Mouse (Mus musculus) erythroid progenitor cell, adult 5-6 weeks (primary cell): ENCODE data around the gene Mrps14. TPM values are rescaled to one million over a fixed set of nuclear protein-coding genes. Genes with fewer than 3 reads are reported as not detected.

Source experiments
- ATAC-seq: replicated peaks from 2 replicates; pipeline ENCODE4 v1.8.0; 2016; ENCODE audit warnings: moderate number of reproducible peaks, mild to moderate bottlenecking, moderate TSS enrichment, inconsistent platforms; ENCODE audit not compliant: poor library complexity, low FRiP score, severe bottlenecking
- total RNA-seq, 2 experiments: library from RNA; stranded (forward) in 1 of 2; stranded (reverse) in 1 of 2; fragments of 150-400 nt in 1 of 2; fragments of 186-747, 209-891 nt in 1 of 2; gene quantifications; 2 replicates each; pipeline versions ENCODE4 v1.2.3 to v1.2.4; 2015 to 2017; ENCODE audit warnings: low replicate concordance in 2 of 2

Mrps14 gene
- total RNA-seq, 2 experiments from 2014 or later = 16.1 to 54.1 TPM

DNA sequence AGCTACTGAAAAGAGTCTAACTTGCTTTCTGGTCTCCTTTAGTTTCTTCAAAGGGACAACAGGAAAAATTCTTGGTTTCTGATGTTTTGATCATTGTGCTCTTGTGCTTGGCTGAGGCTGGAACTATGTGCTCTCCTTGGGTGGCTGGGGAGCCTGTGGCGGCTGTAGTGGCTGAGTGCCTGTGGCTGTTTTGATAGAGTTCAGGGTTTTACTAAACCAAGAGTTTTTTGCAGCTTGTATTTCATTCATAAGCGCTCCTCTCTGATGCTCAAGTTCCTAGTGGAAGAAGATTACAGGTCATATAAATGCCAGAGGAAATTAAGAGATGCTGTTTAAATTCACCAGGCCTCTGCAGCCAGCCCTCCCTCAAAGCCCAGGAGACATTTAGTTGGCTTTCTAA lies 29.1 kb downstream of the Mrps14 start:
- ATAC-seq = no peak

DNA sequence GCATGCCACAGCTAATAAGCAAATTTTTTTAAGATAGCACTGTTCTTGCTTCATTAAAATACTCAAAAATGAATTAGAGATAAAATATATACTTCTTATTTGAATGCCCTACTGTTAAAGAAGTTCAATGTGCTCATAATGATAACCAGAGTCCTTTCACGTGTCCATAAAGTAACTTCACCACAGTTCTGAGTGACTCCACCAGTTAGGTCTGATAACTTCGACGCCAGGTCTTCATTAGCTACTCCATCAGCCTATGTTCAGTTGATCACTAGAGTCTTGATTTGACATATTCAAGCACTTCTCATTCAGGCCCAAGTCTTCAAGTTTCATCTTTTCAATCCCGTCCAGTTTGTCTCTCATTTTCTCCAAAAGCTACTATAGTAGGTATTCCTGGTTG lies 32.2 kb downstream of the Mrps14 start:
- no peak for ATAC-seq

GRCm38 (mm10) chr1:160227850-160228249 lies 32.8 kb downstream of the Mrps14 start:
- no peak for ATAC-seq

DNA sequence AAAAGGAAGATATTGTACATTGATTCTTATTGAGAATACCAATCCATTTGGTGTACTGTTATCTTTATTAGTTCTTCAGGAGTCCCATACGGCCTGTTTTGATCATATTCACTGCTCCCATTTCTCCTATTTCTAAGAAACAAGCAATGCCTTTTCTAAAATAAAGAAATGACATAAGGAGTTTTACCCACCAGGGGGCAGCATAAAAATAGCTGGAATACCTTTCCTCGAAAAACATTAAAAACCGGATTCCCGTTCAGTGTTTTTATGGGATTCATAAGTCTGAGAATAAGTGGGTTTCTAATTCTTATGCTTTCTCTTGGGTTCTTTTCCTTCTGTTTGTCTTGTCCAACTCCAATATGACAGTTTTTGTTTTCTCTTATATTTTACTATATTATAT lies 36.0 kb downstream of the Mrps14 start:
- ATAC-seq = no peak

GRCm38 (mm10) chr1:160232113-160232512 lies 37.1 kb downstream of the Mrps14 start:
- ATAC-seq = no peak

DNA sequence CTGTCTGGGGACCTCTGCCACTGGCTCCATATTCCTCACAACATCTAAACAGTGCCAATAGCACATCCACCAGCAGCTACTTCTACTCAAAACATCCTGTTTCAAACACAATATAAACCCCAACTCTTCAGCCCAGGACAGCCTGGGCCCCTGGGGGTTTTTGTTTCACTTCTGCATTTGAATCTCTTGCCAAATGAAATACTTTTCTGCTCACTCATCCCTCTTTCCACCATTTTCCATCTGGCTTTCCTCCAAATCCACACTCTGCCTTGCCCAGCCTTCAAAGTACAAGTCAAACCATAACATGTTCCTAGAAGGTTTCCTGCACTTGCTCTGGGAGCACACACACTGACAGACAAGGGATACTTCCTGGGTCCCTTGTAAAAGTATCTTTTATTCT lies 38.9 kb downstream of the Mrps14 start:
- ATAC-seq = no peak

GRCm38 (mm10) chr1:160237981-160238380 lies 43.0 kb downstream of the Mrps14 start:
- no peak for ATAC-seq

- no peak for ATAC-seq
Observed at GRCm38 (mm10) chr1:160238852-160239443, 43.9 kb downstream of the Mrps14 start.

DNA sequence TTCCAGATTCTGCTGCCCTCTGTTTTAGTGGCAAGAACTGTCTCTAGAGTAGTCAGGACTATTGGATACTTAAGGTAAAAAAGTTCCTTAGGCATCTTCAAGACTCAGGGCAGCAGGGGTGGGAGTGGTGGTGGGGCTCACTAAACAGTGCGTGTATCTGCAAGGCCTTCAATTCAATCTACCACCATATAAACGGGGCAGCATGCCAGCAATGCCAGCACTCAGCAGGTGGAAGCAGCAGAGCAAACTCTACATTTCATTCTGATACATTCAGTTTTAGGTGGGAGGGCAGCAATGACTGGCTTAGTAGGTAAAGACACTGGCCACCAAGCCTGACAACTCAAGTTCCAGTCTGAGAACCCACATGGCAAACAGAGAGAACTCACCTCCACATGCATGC lies 45.1 kb downstream of the Mrps14 start:
- no peak for ATAC-seq

DNA sequence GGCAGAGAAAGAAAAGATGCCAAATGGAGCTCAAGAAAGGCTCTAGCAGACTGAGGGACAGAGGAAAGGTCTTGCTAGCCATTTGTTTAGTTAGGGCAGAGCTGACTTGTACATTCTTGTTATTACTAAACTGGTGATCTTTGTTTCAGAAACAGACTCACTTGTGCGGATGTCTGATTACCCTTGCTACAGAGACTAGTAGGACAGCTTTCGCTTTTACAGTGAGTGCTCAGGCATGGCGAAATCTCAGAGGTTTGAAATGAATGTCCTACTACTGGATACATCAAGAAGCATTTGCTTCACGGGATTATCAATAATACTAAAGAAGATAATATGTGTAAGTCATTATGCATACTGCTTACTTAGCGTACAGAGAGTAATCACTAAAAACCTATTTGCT lies 49.7 kb downstream of the Mrps14 start:
- no peak for ATAC-seq

DNA sequence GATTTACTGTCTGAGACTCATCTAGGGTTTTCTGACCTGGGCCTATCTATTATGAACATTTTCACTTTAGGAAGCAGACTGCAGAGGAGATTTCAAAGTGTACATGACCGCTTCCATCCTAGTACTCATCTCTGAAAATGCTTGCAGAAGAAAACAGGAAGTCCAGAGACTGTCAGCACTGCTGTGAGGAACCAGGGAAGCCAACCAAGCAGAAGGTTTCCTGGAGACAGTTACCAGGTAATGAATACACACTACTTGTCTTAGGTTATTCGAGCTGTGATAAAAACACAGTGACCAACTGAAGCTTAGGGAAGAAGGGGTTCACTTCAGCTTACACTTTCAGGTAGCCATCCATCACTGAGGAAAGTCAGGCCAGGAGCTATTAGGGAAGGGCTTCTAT lies 50.9 kb downstream of the Mrps14 start:
- ATAC-seq = no peak

DNA sequence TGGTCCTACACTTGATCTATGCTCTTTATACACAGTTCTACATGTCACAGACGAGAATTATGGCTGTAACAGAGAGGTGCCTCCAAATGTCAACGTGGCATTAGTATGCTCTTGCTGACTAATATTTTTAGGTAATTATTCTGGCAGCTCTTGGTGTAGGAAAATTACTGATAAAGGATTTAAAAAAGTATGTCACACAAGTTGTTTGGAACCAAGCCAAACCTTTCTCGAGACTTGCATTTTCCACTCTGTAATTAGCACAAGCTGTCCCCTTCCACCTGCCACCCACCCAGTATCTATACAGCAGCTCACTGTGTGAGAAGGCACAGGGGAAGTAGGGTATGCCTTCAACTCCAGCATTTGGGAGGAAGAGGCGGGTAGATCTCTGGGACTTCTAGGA lies 51.8 kb downstream of the Mrps14 start:
- no peak for ATAC-seq

GRCm38 (mm10) chr1:160247473-160247872 lies 52.5 kb downstream of the Mrps14 start:
- ATAC-seq = no peak

- ATAC-seq = no peak
Observed at GRCm38 (mm10) chr1:160249786-160250185, 54.8 kb downstream of the Mrps14 start.

GRCm38 (mm10) chr1:160250782-160251181 lies 55.8 kb downstream of the Mrps14 start:
- no peak for ATAC-seq

GRCm38 (mm10) chr1:160251388-160252007 lies 56.5 kb downstream of the Mrps14 start:
- no peak for ATAC-seq

Other genes starting within 250 kb of the Mrps14 start
- 26.0 and 46.5 TPM in 2 replicates for gene 4930523C07Rik, start 150.8 kb upstream of the Mrps14 start, total RNA-seq (2015; ENCODE audit: low replicate concordance)
- 25.9 and 91.2 TPM in 2 replicates for gene 4930523C07Rik, start 150.8 kb upstream of the Mrps14 start, total RNA-seq (2017; ENCODE audit: low replicate concordance)
- gene Tnn, start 41.6 kb upstream of the Mrps14 start, total RNA-seq (2015; ENCODE audit: low replicate concordance) = not detected in 2 replicates
- gene Tnn, start 41.6 kb upstream of the Mrps14 start, total RNA-seq (2017; ENCODE audit: low replicate concordance) = not detected in 2 replicates
- gene Cacybp, start 17.7 kb downstream of the Mrps14 start, total RNA-seq (2015; ENCODE audit: low replicate concordance) = 54.8 and 74.6 TPM in 2 replicates
- 20.9 and 60.2 TPM in 2 replicates for gene Cacybp, start 17.7 kb downstream of the Mrps14 start, total RNA-seq (2017; ENCODE audit: low replicate concordance)